9 mouse cellular contexts compared by ENCODE assay signal in the genomic region with DNA sequence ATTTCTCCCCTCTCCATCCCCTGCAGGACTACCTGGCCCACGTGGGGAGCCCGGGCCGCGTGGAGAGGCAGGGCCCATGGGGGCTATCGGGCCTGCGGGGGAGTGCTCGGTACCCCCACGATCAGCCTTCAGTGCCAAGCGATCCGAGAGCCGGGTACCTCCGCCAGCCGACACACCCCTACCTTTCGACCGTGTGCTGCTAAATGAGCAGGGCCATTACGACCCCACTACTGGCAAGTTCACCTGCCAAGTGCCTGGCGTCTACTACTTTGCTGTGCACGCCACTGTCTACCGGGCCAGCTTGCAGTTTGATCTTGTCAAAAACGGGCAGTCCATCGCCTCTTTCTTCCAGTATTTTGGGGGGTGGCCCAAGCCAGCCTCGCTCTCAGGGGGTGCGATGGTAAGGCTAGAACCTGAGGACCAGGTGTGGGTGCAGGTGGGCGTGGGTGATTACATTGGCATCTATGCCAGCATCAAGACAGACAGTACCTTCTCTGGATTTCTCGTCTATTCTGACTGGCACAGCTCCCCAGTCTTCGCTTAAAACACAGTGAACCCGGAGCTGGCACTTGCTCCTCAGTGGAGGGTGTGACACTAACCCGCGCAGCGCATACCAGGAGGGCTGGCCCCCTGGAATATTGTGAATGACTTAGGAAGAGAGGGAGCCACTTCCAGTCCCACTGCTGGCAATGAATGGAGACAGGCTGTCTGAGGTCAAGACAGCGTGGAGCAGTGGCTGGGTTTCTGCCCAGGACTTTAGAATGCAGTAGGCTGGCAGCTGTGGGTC. TPM values are rescaled to one million over a fixed set of nuclear protein-coding genes. Genes with fewer than 3 reads are reported as not detected.
DNase-seq lines count a peak whose midpoint lies in the region; ATAC-seq and TF ChIP-seq lines count a peak whose summit lies in the region.
"Had no signal": no experiment of that assay in that cellular context is flagged by ENCODE, and none has a peak within 500 bp of the region (broad histone marks: within the 10 kb centered on the region; RNA-seq: fewer than 3 reads in every experiment).

No protein-coding gene starts in this region.

- no peak for TF ChIP-seq EP300 in ES-Bruce4 (IDR thresholded peaks at IDR 0.05; ENCODE audit: insufficient read depth, low read depth, low read length)

- no peak for TF ChIP-seq CTCF in ES-Bruce4 (IDR thresholded peaks at IDR 0.05; ENCODE audit: low read depth, low read length)

- peak overlapping the region; percentile 57 for H3K4me2 ChIP-seq in heart, embryonic 14.5 days (ENCODE audit: low read length)
- peak overlapping the region; percentile 39 for H3K4me2 ChIP-seq in forebrain, embryonic 14.5 days (ENCODE audit: low read length)
- H3K4me2 ChIP-seq in limb, embryonic 14.5 days (replicated peaks; ENCODE audit: low read depth, low read length, severe bottlenecking) = peak overlapping the region; percentile 41

- no peaks in the 10 kb centered on the region for H3K9me3 ChIP-seq in heart, embryonic 14.5 days (ENCODE audit: control insufficient read depth, low read length)
- H3K9me3 ChIP-seq in ES-Bruce4 (replicated peaks; ENCODE audit: control insufficient read depth, insufficient read depth, low read length, poor library complexity, severe bottlenecking) = no peaks in the 10 kb centered on the region
- no peaks in the 10 kb centered on the region for H3K9me3 ChIP-seq in forebrain, embryonic 14.5 days (replicated peaks; ENCODE audit: control insufficient read depth, low read length)
- H3K9me3 ChIP-seq in limb, embryonic 14.5 days (ENCODE audit: control insufficient read depth, low read length) = no peaks in the 10 kb centered on the region
- H3K9me3 ChIP-seq: G1E had no signal

- no peaks in the 10 kb centered on the region for H3K27me3 ChIP-seq in heart, embryonic 14.5 days (ENCODE audit: control insufficient read depth, insufficient read depth, low read length)
- no peaks in the 10 kb centered on the region for H3K27me3 ChIP-seq in ES-Bruce4 (ENCODE audit: control insufficient read depth, insufficient read depth, low read length, poor library complexity, severe bottlenecking)
- no peaks in the 10 kb centered on the region for H3K27me3 ChIP-seq in forebrain, embryonic 14.5 days (replicated peaks; ENCODE audit: control insufficient read depth, insufficient read depth, low read length)
- no peaks in the 10 kb centered on the region for H3K27me3 ChIP-seq in limb, embryonic 14.5 days (ENCODE audit: control insufficient read depth, insufficient read depth, low read length)

- no peak overlapping the region for H3K27ac ChIP-seq in heart, embryonic 14.5 days (replicated peaks in 1 of 2; ENCODE audit: control insufficient read depth in 1 of 2, insufficient read depth in 1 of 2, low read depth in 2 of 2, low read length in 2 of 2)
- H3K27ac ChIP-seq in ES-Bruce4 (ENCODE audit: insufficient read depth, low read length) = no peak overlapping the region
- no peak overlapping the region for H3K27ac ChIP-seq in forebrain, embryonic 14.5 days (ENCODE audit: low read depth, low read length)
- no peak overlapping the region for H3K27ac ChIP-seq in limb, embryonic 14.5 days (replicated peaks; ENCODE audit: low read depth, low read length)

- no peak for TF ChIP-seq POLR2A in ES-Bruce4 (IDR thresholded peaks at IDR 0.05; ENCODE audit: insufficient read depth, low read length)
- TF ChIP-seq POLR2A in limb, embryonic 14.5 days (IDR thresholded peaks at IDR 0.05; ENCODE audit: borderline replicate concordance, extremely low read depth, insufficient read depth, insufficient read length) = no peak

- 79% methylated on average over 31 of the region's 31 CpGs for WGBS in heart, embryonic 14.5 days
- 76% methylated on average over 31 of the region's 31 CpGs for WGBS in forebrain, embryonic 14.5 days
- 75% methylated on average over 31 of the region's 31 CpGs for WGBS in limb, embryonic 14.5 days

- ATAC-seq in heart, embryonic 14.5 days (ENCODE audit: insufficient number of reproducible peaks, insufficient read depth, low FRiP score, low read depth) = no peak
- ATAC-seq in forebrain, embryonic 14.5 days = no peak
- no peak for ATAC-seq in limb, embryonic 14.5 days (ENCODE audit: low FRiP score, low read depth)

- peak overlapping the region; percentile 46 for H3K9ac ChIP-seq in heart, embryonic 14.5 days (ENCODE audit: low read length)
- H3K9ac ChIP-seq in ES-Bruce4 (ENCODE audit: low read depth, poor library complexity, severe bottlenecking) = peak overlapping the region; percentile 38; the same call in 1 of the 2 replicates
- H3K9ac ChIP-seq in forebrain, embryonic 14.5 days (ENCODE audit: low read length) = peak overlapping the region; percentile 49; the same call in 1 of the 2 replicates
- peak overlapping the region; percentile 31; the same call in 1 of the 2 replicates for H3K9ac ChIP-seq in limb, embryonic 14.5 days (ENCODE audit: low read depth, low read length, severe bottlenecking)

- no peak overlapping the region; a peak in 1 of 4 replicates for H3K4me3 ChIP-seq in heart, embryonic 14.5 days (ENCODE audit: control insufficient read depth in 1 of 2, insufficient read depth in 1 of 2, low read depth in 1 of 2, low read length in 2 of 2)
- peak overlapping the region; percentile 8 for H3K4me3 ChIP-seq in ES-Bruce4 (ENCODE audit: low read depth, low read length)
- H3K4me3 ChIP-seq in forebrain, embryonic 14.5 days (ENCODE audit: low read depth, low read length) = no peak overlapping the region
- 0 out of 2 replicates have a peak overlapping the region, but pooled peaks have one; percentile 21 for H3K4me3 ChIP-seq in limb, embryonic 14.5 days (replicated peaks; ENCODE audit: low read length)

- intact Hi-C loops in heart, postnatal 36 days (cut with DNase I) = no loop called here

- DNase-seq in heart, postnatal 36 days = no peak
- DNase-seq in forebrain, embryonic 14.5 days (ENCODE audit: low spot score) = no peak
- DNase-seq in limb, embryonic 14.5 days (ENCODE audit: low spot score) = no peak
- no peak for DNase-seq in retina, embryonic 14.5 days (ENCODE audit: low spot score)
- no peak for DNase-seq in ovary, postnatal 36 days (ENCODE audit: low spot score)
- no peak for DNase-seq in frontal cortex, adult 2 months (ENCODE audit: extremely low spot score in 1 of 2, low spot score in 1 of 2)

- peaks cover 34% of the 10 kb centered on the region for H3K36me3 ChIP-seq in heart, embryonic 14.5 days (ENCODE audit: control insufficient read depth, insufficient read depth, low read length)
- H3K36me3 ChIP-seq in ES-Bruce4 (ENCODE audit: control insufficient read depth, insufficient read depth, low read length, poor library complexity, severe bottlenecking) = 0 out of 2 replicates have a peak, but pooled peaks cover 3% of the 10 kb centered on the region
- H3K36me3 ChIP-seq in forebrain, embryonic 14.5 days (ENCODE audit: control insufficient read depth, insufficient read depth, low read length) = peaks cover 12% of the 10 kb centered on the region; the same call in 1 of the 2 replicates
- H3K36me3 ChIP-seq in limb, embryonic 14.5 days (ENCODE audit: control insufficient read depth, insufficient read depth, low read length) = peaks cover 39% of the 10 kb centered on the region

- H3K4me1 ChIP-seq in heart, embryonic 14.5 days (ENCODE audit: control insufficient read depth in 2 of 2, insufficient read depth in 2 of 2, low read length in 2 of 2) = peaks cover 21 to 45% of the 10 kb centered on the region in 2 experiments
- H3K4me1 ChIP-seq in ES-Bruce4 (ENCODE audit: control insufficient read depth, insufficient read depth, low read length) = no peaks in the 10 kb centered on the region
- H3K4me1 ChIP-seq in forebrain, embryonic 14.5 days (ENCODE audit: control insufficient read depth, insufficient read depth, low read length) = peaks cover 22% of the 10 kb centered on the region
- peaks cover 43% of the 10 kb centered on the region for H3K4me1 ChIP-seq in limb, embryonic 14.5 days (ENCODE audit: control insufficient read depth, insufficient read depth, low read length)

RNA-seq across cellular contexts. Expression of a gene that starts 1.4 kb away (rescaled TPM):
- 2.3 and 2.7 TPM in 2 replicates for polyA plus RNA-seq in heart, embryonic 14.5 days (2014; fragmentation: Nextera tagmentation; extraction: Ambion mirVana)
- total RNA-seq in heart, postnatal 36 days (2021) = 1 to 10 TPM; 8.4 to 8.9 TPM
- not detected in 2 replicates for polyA plus RNA-seq in ES-Bruce4 (2011; ENCODE audit: insufficient read depth, insufficient read length, low read depth, missing spikeins)
- polyA plus RNA-seq in forebrain, embryonic 14.5 days (2014; fragmentation: Nextera tagmentation; extraction: Ambion mirVana) = 2.6 and 3.2 TPM in 2 replicates
- 10.0 and 12.7 TPM in 2 replicates for polyA plus RNA-seq in limb, embryonic 14.5 days (2012; rRNA removed)
- 6.9 and 7.5 TPM in 2 replicates for polyA plus RNA-seq in limb, embryonic 14.5 days (2014; fragmentation: Nextera tagmentation; extraction: Ambion mirVana)
- 31.7 and 39.5 TPM in 2 replicates for polyA plus RNA-seq in frontal cortex, adult 2 months (2012; rRNA removed)
- total RNA-seq: G1E had no signal

RNA-seq across cellular contexts. Expression of a gene that starts 4.8 kb away (rescaled TPM):
- polyA plus RNA-seq in heart, embryonic 14.5 days (2014; fragmentation: Nextera tagmentation; extraction: Ambion mirVana) = 0.07 and 0.08 TPM in 2 replicates
- total RNA-seq in heart, postnatal 36 days (2021) = under 1 TPM in 1 of 2 experiments, not detected in 1; 0.14 TPM
- 0.49 and 0.67 TPM in 2 replicates for polyA plus RNA-seq in ES-Bruce4 (2011; ENCODE audit: insufficient read depth, insufficient read length, low read depth, missing spikeins)
- 0.11 and 0.16 TPM in 2 replicates for polyA plus RNA-seq in forebrain, embryonic 14.5 days (2014; fragmentation: Nextera tagmentation; extraction: Ambion mirVana)
- 0.41 and 0.49 TPM in 2 replicates for polyA plus RNA-seq in limb, embryonic 14.5 days (2012; rRNA removed)
- polyA plus RNA-seq in limb, embryonic 14.5 days (2014; fragmentation: Nextera tagmentation; extraction: Ambion mirVana) = 0.23 and 0.65 TPM in 2 replicates
- polyA plus RNA-seq in frontal cortex, adult 2 months (2012; rRNA removed) = 0.16 and 0.21 TPM in 2 replicates
- polyA plus RNA-seq: G1E had no signal

RNA-seq across cellular contexts. Expression of a gene that starts 4.9 kb away (rescaled TPM):
- polyA plus RNA-seq in heart, embryonic 14.5 days (2014; fragmentation: Nextera tagmentation; extraction: Ambion mirVana) = 30.4 and 32.9 TPM in 2 replicates
- total RNA-seq in heart, postnatal 36 days (2021) = 1 to 10 TPM; 6.7 to 7.6 TPM
- polyA plus RNA-seq in ES-Bruce4 (2011; ENCODE audit: insufficient read depth, insufficient read length, low read depth, missing spikeins) = 34.1 and 34.3 TPM in 2 replicates
- 31.3 and 35.1 TPM in 2 replicates for polyA plus RNA-seq in forebrain, embryonic 14.5 days (2014; fragmentation: Nextera tagmentation; extraction: Ambion mirVana)
- polyA plus RNA-seq in limb, embryonic 14.5 days (2012; rRNA removed) = 56.1 and 80.2 TPM in 2 replicates
- polyA plus RNA-seq in limb, embryonic 14.5 days (2014; fragmentation: Nextera tagmentation; extraction: Ambion mirVana) = 74.0 and 81.0 TPM in 2 replicates
- polyA plus RNA-seq in frontal cortex, adult 2 months (2012; rRNA removed) = 26.9 and 29.0 TPM in 2 replicates

RNA-seq across cellular contexts. Expression of a gene that starts 6.9 kb away (rescaled TPM):
- polyA plus RNA-seq in heart, embryonic 14.5 days (2014; fragmentation: Nextera tagmentation; extraction: Ambion mirVana) = not detected in 2 replicates
- not detected for total RNA-seq in heart, postnatal 36 days (2021)
- polyA plus RNA-seq in ES-Bruce4 (2011; ENCODE audit: insufficient read depth, insufficient read length, low read depth, missing spikeins) = not detected in 2 replicates
- polyA plus RNA-seq in forebrain, embryonic 14.5 days (2014; fragmentation: Nextera tagmentation; extraction: Ambion mirVana) = 0.31 TPM in 1 of 2 replicates, not detected in the other
- 0.08 and 0.29 TPM in 2 replicates for polyA plus RNA-seq in limb, embryonic 14.5 days (2012; rRNA removed)
- polyA plus RNA-seq in limb, embryonic 14.5 days (2014; fragmentation: Nextera tagmentation; extraction: Ambion mirVana) = 0.18 and 0.37 TPM in 2 replicates
- 0.14 and 0.21 TPM in 2 replicates for polyA plus RNA-seq in frontal cortex, adult 2 months (2012; rRNA removed)
- total RNA-seq: G1E had no signal
- polyA plus RNA-seq: G1E had no signal

RNA-seq across cellular contexts. Expression of a gene that starts 25.8 kb away (rescaled TPM):
- 129 and 130 TPM in 2 replicates for polyA plus RNA-seq in heart, embryonic 14.5 days (2014; fragmentation: Nextera tagmentation; extraction: Ambion mirVana)
- total RNA-seq in heart, postnatal 36 days (2021) = 10 to 100 TPM; 38.7 to 39.3 TPM
- 57.6 and 58.0 TPM in 2 replicates for polyA plus RNA-seq in ES-Bruce4 (2011; ENCODE audit: insufficient read depth, insufficient read length, low read depth, missing spikeins)
- polyA plus RNA-seq in forebrain, embryonic 14.5 days (2014; fragmentation: Nextera tagmentation; extraction: Ambion mirVana) = 13.2 and 14.1 TPM in 2 replicates
- 82.8 and 101 TPM in 2 replicates for polyA plus RNA-seq in limb, embryonic 14.5 days (2012; rRNA removed)
- polyA plus RNA-seq in limb, embryonic 14.5 days (2014; fragmentation: Nextera tagmentation; extraction: Ambion mirVana) = 44.2 and 46.3 TPM in 2 replicates
- polyA plus RNA-seq in frontal cortex, adult 2 months (2012; rRNA removed) = 16.8 and 17.4 TPM in 2 replicates
- polyA plus RNA-seq: G1E had no signal

Comparison
In these comparisons a context has a peak if more than half of its experiments do, and no peak if none do; other contexts are left out.
1. H3K4me3 ChIP-seq: peak in ES-Bruce4 (single experiment) and limb, embryonic 14.5 days (single experiment); none in heart, embryonic 14.5 days (0 of 2) and forebrain, embryonic 14.5 days (single experiment).
2. Peak in every context shown above with its lines, with median percentiles within 50 percentile points of each other: H3K4me2 ChIP-seq and H3K9ac ChIP-seq.